Mouse (Mus musculus) spleen, adult 2 months (tissue): ENCODE measurements around the gene Prr18.

Experiments used
- CTCF ChIP-seq: fragments of 200-500 bp; IDR thresholded peaks from 2 replicates; pipeline ENCODE4 v1.5.1; 2011; ENCODE audit warnings: mild to moderate bottlenecking, inconsistent platforms; ENCODE audit not compliant: insufficient read depth, insufficient read length, insufficient replicate concordance; ENCODE audit errors: extremely low read depth
- POLR2A ChIP-seq: fragments of 200-500 bp; IDR thresholded peaks from 2 replicates; pipeline ENCODE4 v1.6.1; 2011; ENCODE audit warnings: low read depth, low read length, inconsistent platforms

GRCm38 (mm10) chr17:8385441-8385840 is 48.2 kb downstream of the Prr18 start:
- TF ChIP-seq CTCF (no peak), POLR2A (no peak)
